Mouse (Mus musculus): ENCODE measurements around the gene Efcab10.
A peak's percentile ranks its signal among the peaks of the same experiment; 100 is the strongest.

The Efcab10 gene

GRCm38 (mm10) chr12:33394804-33395623, at the start of gene Efcab10:
TSS of gene Efcab10 (plus strand) at chr12:33394854.
- peak; percentile 9 for DNase-seq

GRCm38 (mm10) chr12:33344970-33345772, 49.5 kb upstream of the Efcab10 start:
- no peak for DNase-seq

DNA sequence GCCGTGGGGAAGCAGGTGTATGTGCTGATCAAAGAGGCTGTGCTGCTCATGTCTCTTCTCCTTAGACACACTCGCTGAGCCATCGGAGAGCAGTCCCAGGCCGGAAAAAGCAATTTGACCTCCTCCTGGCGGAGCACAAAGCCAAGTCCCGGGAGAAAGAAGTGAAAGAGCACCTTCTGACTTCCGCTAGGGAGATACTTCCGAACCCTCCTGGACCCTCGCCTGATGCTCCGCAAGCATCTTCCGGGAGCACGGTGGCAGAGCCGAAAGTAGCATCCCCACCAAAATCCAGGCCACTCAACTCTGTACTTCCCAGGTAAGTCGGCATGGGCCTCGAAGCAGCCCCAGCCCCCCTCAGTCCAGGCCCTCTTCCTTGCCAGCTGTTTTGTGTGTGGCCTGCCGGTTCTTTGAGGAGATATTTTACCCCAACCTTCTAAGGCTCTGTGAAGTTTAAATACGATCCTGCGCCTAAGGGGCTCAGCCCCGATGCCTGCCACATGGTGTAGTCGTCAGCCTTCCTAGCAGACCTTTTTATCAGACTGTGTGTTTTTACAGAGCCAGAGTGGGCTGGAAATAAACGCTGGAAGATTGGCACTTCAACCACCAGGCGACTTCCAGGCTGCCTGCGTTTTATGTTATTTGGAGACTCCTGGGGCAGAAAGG, 48.8 kb upstream of the Efcab10 start:
- DNase-seq, result no peak

DNA sequence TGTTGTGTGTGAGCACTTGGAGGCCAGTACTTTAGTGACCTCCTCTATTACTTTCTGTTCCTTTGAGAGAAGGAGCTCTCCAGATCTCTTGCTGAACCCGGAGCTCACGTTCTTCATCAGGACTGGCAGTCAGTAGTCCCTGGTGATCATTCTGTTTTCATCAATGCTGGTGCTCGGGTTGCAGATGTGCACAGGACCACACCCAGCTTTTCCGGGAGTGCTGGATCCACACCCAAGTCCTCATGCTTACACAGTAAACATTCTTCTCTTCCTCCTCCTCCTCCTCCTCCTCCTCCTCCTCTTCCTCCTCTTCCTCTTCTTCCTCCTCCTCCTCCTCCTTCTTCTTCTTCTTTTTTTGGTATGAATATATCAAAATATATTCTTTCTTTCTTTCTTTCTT, 42.0 kb upstream of the Efcab10 start:
- no peak for DNase-seq

DNA sequence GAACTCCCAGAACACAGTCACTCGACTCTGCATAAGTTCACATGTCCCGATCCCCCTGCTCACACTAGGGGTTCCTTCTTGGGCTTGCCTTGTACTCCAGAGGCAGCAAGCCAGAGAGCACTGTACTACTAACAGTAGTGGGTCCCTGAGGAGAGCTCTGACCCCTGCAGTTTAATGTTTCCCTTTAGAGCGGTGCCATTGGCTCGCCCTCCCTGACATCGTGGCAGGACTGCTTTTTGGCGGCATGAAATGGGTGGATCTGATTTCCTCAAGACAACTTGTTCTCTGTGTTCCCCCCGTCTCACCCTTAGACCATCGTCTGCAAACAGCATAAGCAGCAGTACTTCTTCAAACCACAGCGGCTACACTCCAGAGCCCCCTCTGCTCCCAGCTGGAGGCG, 36.3 kb upstream of the Efcab10 start:
- DNase-seq, result no peak

- DNase-seq, result no peak
These were observed 35.4 kb upstream of the Efcab10 start for GRCm38 (mm10) chr12:33359209-33359608.

DNA sequence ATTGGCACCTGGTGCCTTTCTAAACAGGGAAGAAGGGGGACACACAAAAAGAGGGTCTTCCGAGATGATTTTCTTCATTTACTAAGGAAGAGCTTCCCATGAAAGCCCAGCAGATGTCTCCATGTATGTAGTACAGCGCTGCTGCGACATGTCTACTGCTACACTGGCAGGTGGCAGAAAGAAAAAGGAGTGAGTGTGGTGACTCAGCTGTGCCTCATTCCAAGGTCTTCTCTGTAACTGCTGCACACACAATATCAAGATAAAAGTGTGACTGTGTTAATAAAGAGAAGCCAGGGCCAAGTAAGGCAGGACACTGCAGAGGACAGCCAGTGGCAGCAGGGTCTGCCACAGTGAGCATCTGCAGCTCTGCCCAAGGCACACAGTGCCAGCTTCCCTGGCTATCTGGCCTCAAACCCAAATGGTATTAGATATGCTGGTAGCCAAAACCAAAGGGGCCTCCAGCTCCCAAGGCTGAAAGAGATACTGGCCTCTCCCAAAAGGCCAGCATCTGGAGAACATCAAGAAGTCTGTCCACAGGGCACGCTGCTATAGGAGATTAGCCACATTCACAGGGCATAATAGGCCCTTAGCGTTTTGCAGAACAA, 34.7 kb upstream of the Efcab10 start:
- DNase-seq, result no peak

GRCm38 (mm10) chr12:33360729-33361128, 33.9 kb upstream of the Efcab10 start:
- DNase-seq, result peak; percentile 61

- DNase-seq, result no peak
These were observed 30.1 kb upstream of the Efcab10 start for GRCm38 (mm10) chr12:33364511-33364910.

DNA sequence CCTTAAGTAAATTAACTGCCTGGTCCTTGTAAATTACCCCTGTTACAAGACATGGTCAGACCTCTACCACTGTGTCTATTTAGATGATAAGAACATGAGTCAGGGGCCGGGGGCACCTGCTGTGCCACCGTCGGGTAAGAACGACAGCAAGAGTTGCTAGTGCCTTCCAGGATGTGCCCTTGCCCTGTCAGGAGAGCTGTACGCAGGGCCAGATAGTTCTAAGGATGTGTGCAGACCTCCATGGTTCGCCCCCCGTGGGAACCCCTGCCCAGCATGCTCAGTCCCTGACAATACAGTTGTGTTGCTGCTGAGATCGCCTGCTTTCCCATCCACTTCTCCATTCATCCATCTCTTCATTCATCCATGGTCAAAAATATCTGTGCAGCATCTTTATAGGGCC, 29.5 kb upstream of the Efcab10 start:
- no peak for DNase-seq

DNA sequence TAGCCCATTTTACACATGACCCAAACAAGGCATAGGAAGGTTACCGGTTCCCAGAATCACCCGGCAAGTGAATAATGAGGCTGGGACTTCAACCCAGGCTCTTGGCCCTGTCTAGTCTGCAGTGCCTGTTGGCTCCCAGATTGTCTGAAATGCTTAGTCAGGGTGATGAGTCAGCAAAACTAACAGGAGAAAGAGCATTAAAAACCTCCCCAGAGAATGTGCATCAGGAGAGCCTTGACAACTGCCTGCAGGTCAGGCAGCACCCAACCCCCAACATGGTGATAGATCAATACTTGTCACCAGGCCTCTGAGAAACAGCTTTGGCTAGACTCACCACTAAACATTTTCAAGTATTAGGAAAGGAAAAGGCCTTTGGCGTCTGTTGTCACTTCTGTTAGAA, 25.1 kb upstream of the Efcab10 start:
- DNase-seq, result no peak

GRCm38 (mm10) chr12:33379624-33380445, 14.8 kb upstream of the Efcab10 start:
- peak; percentile 73 for DNase-seq

DNA sequence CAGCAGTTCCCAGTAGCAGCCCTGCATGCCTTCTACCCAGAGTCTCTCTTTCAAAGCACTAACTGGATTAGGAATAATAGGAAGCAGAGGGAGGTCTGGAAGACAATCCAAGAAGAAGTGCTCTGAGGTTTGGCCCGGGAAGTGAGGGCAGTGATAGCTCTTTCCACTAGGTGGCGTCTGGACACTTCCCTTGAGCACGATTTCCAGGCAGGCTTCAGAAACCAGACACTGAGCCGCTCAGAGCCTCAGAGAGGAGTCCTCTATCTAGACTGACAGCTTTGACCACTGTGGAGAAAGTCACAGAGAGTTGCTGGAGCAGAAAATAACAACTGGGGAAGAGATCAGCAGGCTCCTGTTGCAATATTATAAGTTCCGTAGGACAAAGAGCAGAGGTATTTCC, 5.8 kb upstream of the Efcab10 start:
- DNase-seq, result peak; percentile 73

- DNase-seq, result no peak
These were observed 3.7 kb upstream of the Efcab10 start for GRCm38 (mm10) chr12:33390844-33391560.

DNA sequence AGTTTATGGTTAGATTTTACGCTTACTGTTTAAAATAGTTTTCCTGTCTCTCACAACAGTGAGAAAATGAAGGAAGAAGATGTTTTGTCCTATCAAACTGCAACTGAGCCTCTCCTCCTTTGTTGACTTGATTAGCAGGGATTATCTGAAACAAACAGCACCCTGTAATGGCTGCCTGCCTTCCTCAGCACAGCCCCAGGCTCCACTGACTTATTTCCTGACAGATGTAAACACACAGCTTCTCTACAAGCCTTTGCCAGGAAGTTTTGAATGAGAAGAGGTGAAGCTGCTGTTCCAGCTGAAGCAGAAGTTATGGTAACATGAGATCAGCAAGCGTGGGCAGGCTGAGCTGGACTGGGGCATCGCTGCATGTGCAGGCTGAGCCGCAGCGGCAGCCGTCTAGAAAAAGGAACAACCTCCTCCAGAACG, 8.6 kb downstream of the Efcab10 start:
- DNase-seq, result peak; percentile 15

DNA sequence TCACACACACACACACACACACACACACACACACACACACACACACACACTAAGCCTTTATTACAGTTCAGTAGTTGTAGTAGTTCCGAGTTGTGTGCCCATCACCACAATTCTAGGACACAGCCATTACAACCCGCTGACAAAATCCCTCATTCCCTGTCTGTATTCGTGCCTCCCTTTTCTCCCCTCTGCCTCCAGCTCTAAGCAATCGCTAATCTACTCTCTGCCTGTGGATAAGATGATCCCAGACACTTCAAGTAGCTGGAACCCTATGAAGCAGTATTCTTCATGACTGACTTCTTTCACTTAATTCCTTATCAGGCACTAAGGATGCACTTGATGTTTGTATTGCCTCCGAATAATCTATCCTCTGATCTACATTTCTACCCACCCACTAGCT, 10.3 kb downstream of the Efcab10 start:
- no peak for DNase-seq

DNA sequence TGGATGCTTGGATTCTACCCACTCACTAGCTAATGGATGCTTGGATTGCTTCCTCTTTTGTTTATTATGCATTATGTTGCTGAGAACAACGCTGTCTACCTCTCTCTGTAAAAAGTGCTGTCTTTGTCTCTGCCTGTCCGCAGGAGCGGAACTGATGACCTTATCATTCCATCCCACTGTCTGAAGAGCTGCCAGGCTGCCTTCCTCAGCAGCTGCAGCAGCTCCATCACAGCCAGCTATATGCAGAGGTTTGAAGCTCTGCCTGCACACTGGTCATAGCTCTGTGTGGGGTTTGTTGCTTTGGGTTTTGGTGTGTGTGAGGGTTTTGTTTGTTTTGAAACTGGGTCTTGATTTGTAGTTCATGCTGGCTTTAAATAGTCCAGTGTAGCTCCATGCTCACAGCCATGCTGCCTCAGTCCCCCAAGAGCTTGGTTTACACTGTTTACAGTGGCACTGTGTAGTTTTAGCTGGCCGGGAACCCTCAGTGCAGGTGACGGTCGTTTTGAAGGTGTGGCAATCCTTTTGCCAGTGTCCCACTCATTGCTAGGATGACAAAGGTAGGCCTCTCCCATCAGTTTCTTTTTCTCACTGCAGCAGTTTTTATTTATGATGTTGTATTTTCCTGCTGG, 10.9 kb downstream of the Efcab10 start:
- peak; percentile 14 for DNase-seq

DNA sequence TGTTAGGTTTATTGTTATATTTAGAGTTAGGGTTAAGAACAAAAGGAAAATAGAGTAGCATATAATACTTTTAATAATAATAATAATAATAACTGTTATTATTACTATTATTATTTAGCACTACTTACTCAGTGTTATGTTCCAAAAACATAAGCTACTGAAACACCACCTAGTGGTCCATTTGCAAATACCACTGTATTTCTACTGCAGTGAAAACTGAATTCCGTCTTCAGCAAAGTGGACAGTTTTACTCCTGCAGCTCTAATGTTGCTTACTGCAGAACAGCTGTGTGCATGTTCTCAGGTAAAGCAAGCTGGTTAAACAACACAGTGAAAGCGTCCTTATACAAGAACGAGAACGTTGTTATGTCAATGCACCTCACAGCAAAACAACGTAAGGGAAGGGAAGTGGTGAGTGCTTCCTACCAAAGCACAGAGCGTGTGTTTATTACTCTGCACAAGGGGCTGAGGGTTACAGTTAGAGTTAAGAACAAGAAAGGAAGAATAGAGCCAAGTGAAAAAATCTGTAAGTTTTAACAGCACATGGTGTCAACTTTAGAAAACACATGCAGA, 17.0 kb downstream of the Efcab10 start:
- no peak for DNase-seq

DNA sequence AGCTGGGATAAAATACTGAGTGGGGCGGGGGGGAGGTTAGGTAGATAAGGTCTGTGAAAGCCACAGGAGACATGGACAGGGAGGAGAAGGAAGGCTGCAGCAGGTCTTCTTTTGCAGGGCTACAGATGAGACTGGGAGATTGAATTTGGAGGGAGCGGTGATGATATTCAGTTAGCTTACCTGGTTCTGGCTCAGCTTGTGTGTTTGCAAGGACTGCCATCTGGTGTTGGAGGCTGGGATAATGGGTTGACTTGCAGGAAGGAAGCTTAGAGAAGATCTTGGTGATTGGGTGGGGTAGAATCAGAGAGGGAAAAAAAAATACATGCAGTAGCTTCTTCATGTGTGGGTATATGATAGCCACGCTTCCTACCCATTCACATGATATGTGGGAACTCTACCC, 29.7 kb downstream of the Efcab10 start:
- peak; percentile 56 for DNase-seq

DNA sequence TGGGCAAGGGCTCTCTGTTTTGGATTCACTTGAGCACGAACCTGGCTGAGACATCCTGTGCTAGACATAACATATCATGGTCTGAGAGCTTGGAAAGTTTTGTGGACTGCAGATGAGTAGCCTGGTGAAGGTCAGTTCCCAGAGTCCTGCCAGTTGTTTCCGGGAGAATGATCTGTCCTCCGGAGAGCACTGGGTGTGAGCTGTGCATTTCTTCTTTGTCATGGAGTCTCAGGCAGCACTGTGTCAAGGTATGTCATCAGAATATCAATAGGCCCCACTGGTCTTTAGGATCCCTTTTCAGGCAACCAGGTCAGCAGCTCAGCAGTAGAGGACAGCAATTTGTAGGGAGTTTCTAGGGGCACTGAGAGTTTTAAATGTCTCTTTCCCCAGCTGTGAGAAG, 32.6 kb downstream of the Efcab10 start:
- DNase-seq, result no peak

GRCm38 (mm10) chr12:33427726-33428125, 33.1 kb downstream of the Efcab10 start:
- DNase-seq, result no peak
